Mouse (Mus musculus): ENCODE results near the gene 1500011B03Rik. TPM values are rescaled to one million over a fixed set of nuclear protein-coding genes. Genes with fewer than 3 reads are reported as not detected.
A peak's percentile ranks its signal among the peaks of the same experiment; 100 is the strongest.

The 1500011B03Rik gene
- polyA plus RNA-seq, 1 experiment from 2014 or later = 39.0 TPM

DNA sequence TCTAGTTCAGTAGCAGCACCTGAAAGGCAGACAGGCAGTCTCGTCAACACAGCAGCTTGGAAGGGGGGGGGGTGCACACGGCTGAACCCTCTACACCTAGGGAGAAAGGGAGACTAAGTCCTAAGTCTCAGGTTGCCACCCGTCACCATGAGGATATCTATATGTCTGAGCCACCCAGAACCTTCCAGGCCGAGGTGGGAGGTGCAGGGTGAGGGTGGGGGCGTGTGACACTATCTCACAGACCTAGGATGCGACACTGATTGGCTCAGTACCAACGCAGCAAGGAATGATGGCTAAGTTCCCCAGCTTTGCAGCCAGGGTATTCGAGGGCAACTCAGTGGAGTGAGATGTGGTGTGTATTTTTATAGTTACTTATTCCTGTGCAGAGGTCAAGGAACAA is 14.9 kb downstream of the 1500011B03Rik start:
- peaks cover 14% of the 10 kb centered on the region for H3K36me3 ChIP-seq
- ATAC-seq (replicated peaks; ENCODE audit: insufficient number of reproducible peaks, insufficient read depth, low FRiP score, low read depth) = no peak

DNA sequence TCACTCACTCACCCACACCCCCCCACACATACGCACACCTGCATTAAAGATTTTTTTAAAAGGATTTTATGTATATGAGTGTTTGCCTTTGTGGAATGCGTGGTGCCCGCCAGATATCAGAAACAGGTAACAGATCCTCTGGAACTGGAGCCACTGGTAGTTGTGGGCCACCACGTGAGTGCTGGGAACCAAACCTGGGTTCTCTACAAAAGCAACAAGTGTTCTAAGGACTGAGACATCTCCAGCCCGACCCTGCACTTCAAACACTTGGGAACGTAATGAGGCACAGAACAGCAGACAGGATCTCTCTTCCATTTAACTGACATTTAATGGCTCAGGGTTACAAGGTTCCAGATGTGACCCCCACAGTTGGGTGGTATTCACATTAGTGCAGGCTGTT is 15.4 kb downstream of the 1500011B03Rik start:
- no peak for ATAC-seq (replicated peaks; ENCODE audit: insufficient number of reproducible peaks, insufficient read depth, low FRiP score, low read depth)
- Histone ChIP-seq H3K9me3 (replicated peaks) (no peaks in the 10 kb centered on the region), H3K9ac (no peak overlapping the region), H3K4me1 (replicated peaks) (peaks cover 35% of the 10 kb centered on the region), H3K36me3 (peaks cover 16% of the 10 kb centered on the region), H3K4me3 (no peak overlapping the region), H3K27ac (peak overlapping the region; percentile 89), H3K4me2 (peak overlapping the region; percentile 47), H3K27me3 (no peaks in the 10 kb centered on the region)
- WGBS = 65% methylated on average over 6 of the region's 6 CpGs

More for the DNA sequence above, 14.9 kb downstream of the 1500011B03Rik start:
- 73% methylated on average over 8 of the region's 8 CpGs for WGBS
- H3K4me3 ChIP-seq = no peak overlapping the region
- no peak overlapping the region for H3K9ac ChIP-seq
- peak overlapping the region; percentile 89 for H3K27ac ChIP-seq
- peaks cover 35% of the 10 kb centered on the region for H3K4me1 ChIP-seq (replicated peaks)
- no peaks in the 10 kb centered on the region for H3K9me3 ChIP-seq (replicated peaks)
- H3K4me2 ChIP-seq = no peak overlapping the region
- no peaks in the 10 kb centered on the region for H3K27me3 ChIP-seq

DNA sequence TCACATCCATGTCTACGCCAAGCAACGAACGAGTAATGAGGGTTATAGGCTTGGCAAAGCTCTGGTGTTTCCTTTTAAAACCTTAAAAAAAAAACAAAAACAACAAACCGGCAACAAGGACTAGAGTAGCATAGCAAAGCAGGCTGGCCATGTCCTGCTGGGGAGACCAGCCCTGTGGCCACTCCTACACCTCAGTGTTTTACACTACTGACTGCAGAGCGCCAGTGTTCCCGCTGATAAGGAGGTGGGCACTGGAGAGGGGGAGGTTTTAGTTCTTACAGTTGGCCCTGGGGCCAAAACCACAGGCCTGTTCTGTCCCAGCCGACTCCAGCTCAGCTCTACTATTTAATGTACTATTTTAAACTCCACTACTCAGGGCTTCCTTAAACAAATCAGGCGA is 15.8 kb downstream of the 1500011B03Rik start:
- peak overlapping the region; percentile 89 for H3K27ac ChIP-seq
- H3K4me2 ChIP-seq = peak overlapping the region; percentile 47
- peaks cover 19% of the 10 kb centered on the region for H3K36me3 ChIP-seq
- H3K4me1 ChIP-seq (replicated peaks) = peaks cover 35% of the 10 kb centered on the region
- 0 out of 2 replicates have a peak overlapping the region, but pooled peaks have one; percentile 9 for H3K4me3 ChIP-seq
- no peaks in the 10 kb centered on the region for H3K9me3 ChIP-seq (replicated peaks)
- no peaks in the 10 kb centered on the region for H3K27me3 ChIP-seq
- WGBS = 15% methylated on average over 8 of the region's 8 CpGs
- H3K9ac ChIP-seq = 0 out of 2 replicates have a peak overlapping the region, but pooled peaks have one; percentile 7
- peak; percentile 82 for ATAC-seq (replicated peaks; ENCODE audit: insufficient number of reproducible peaks, insufficient read depth, low FRiP score, low read depth)

DNA sequence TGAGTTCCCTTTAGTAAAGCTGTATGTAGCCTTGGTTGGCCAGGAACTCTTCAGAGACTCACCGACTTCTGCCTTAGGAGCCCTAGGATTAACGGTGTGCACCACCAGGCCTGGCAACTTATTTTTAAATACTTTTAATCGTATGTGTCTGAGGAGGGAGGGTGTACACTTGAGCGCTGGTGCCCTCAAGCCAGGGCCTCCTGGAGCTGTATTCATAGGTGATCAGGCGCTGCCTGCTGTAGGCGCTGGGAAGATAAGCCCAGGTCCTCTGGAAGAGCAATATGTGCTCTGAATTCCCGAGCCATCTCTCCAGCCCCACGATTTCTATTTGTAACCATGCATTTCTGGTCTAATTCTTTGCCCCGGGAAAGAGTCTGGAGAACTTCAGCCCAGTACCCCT is 16.2 kb downstream of the 1500011B03Rik start:
- Histone ChIP-seq H3K36me3 (peaks cover 22% of the 10 kb centered on the region), H3K4me2 (peak overlapping the region; percentile 47), H3K9ac (0 out of 2 replicates have a peak overlapping the region, but pooled peaks have one; percentile 7), H3K27ac (peak overlapping the region; percentile 89), H3K9me3 (replicated peaks) (no peaks in the 10 kb centered on the region), H3K4me3 (0 out of 2 replicates have a peak overlapping the region, but pooled peaks have one; percentile 9), H3K27me3 (no peaks in the 10 kb centered on the region), H3K4me1 (replicated peaks) (peaks cover 35% of the 10 kb centered on the region)
- ATAC-seq (replicated peaks; ENCODE audit: insufficient number of reproducible peaks, insufficient read depth, low FRiP score, low read depth) = 0 out of 2 replicates have a peak, but pooled peaks have one; percentile 21
- 23% methylated on average over 9 of the region's 9 CpGs for WGBS

DNA sequence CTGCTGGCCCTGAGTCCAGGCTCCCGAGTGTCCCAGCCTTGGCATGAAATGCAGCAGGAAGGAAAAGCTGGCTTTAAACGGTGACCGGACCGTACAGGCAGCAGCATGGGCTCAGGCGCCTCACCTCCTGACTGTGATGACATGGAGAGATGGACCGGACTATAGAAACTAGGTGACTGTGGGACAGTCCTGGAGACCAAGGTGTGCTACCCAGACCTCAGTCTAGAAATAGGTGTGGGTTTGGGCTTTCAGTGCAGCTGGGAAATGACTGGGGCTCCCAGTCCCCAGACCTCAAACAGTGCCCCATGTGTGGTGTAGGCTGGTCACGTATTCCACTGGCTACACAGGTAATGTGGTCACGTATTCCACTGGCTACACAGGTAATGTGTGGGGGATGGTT is 16.6 kb downstream of the 1500011B03Rik start:
- no peak for ATAC-seq (replicated peaks; ENCODE audit: insufficient number of reproducible peaks, insufficient read depth, low FRiP score, low read depth)
- peak overlapping the region; percentile 89 for H3K27ac ChIP-seq
- H3K9me3 ChIP-seq (replicated peaks) = no peaks in the 10 kb centered on the region
- H3K27me3 ChIP-seq = no peaks in the 10 kb centered on the region
- peaks cover 35% of the 10 kb centered on the region for H3K4me1 ChIP-seq (replicated peaks)
- H3K9ac ChIP-seq = no peak overlapping the region
- WGBS = 70% methylated on average over 8 of the region's 8 CpGs
- peaks cover 22% of the 10 kb centered on the region for H3K36me3 ChIP-seq
- peak overlapping the region; percentile 47 for H3K4me2 ChIP-seq
- H3K4me3 ChIP-seq = no peak overlapping the region

DNA sequence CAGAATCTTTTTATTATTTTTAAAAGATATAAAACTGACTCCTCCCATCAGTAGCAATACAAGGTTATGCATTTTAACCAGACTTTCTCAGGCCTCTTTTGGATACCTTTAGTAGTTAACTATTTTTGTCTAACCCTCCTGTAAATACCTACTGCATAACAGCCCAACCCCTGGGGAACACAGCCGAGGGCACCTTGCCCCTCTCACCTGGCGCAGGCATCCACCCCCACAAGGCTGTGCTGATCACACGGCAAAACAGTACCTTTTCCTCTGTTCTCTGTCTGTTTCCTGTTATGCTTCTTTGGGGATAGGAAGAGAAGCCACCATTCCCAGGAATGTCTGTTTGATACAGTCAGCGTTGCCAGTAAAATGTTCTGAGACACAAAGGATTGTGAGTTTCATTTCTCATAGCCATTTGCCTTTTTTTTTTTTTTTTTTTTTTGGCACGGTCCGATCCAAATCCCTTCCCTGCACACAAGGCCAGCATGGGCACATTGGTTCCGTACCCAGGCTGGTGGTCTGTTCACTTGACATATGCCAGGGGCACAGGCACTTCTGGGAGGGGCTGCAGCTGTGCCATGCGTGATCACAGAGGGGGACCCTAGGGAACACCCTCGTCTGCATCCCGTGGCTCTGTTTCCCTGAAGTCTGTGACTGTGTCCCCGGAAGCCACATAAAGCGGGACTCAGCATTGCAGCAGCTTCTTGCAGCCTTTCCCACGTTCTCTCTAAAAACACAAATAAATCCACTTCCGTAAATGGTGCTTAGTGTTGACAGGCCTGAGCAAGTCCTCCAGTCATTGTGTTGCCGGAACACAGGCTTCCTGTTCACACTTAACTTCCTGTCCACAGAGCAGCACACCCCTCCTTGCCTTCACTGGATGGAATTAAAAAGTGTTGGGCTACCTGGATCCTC is 17.6 kb downstream of the 1500011B03Rik start:
- 0 out of 2 replicates have a peak, but pooled peaks have one; percentile 33 for ATAC-seq (replicated peaks; ENCODE audit: insufficient number of reproducible peaks, insufficient read depth, low FRiP score, low read depth)
- peak overlapping the region; percentile 89 for H3K27ac ChIP-seq
- no peak overlapping the region for H3K4me3 ChIP-seq
- peak overlapping the region; percentile 47; the same call in 1 of the 2 replicates for H3K4me2 ChIP-seq
- no peak overlapping the region for H3K9ac ChIP-seq
- peaks cover 24% of the 10 kb centered on the region for H3K36me3 ChIP-seq
- H3K9me3 ChIP-seq (replicated peaks) = no peaks in the 10 kb centered on the region
- H3K27me3 ChIP-seq = no peaks in the 10 kb centered on the region
- WGBS = 60% methylated on average over 15 of the region's 15 CpGs
- H3K4me1 ChIP-seq (replicated peaks) = peaks cover 35% of the 10 kb centered on the region

DNA sequence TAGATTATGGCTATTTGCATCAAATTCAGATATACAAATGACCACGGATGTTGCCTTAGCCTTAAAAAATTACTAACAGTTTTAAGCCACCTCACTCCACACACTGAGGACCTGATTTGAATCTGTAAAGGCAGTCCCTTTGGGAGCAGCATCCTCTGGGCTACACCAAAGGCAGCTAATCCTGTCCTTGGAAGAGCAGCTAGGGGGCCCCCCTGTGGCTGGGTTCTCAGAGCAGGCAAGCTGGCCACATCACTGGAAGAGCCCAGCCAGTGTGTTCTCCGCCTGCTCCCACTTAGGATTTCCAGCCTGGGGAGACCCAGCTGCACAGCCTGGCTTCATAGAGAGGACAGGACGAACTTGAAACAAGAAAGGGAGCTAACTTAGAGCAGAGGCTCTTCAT is 18.3 kb downstream of the 1500011B03Rik start:
- no peak for ATAC-seq (replicated peaks; ENCODE audit: insufficient number of reproducible peaks, insufficient read depth, low FRiP score, low read depth)
- Histone ChIP-seq H3K9me3 (replicated peaks) (no peaks in the 10 kb centered on the region), H3K36me3 (peaks cover 30% of the 10 kb centered on the region), H3K4me1 (replicated peaks) (peaks cover 35% of the 10 kb centered on the region), H3K27ac (peak overlapping the region; percentile 89; the same call in 1 of the 2 replicates), H3K4me2 (no peak overlapping the region), H3K9ac (no peak overlapping the region), H3K27me3 (no peaks in the 10 kb centered on the region), H3K4me3 (no peak overlapping the region)
- 49% methylated on average over 3 of the region's 3 CpGs for WGBS

DNA sequence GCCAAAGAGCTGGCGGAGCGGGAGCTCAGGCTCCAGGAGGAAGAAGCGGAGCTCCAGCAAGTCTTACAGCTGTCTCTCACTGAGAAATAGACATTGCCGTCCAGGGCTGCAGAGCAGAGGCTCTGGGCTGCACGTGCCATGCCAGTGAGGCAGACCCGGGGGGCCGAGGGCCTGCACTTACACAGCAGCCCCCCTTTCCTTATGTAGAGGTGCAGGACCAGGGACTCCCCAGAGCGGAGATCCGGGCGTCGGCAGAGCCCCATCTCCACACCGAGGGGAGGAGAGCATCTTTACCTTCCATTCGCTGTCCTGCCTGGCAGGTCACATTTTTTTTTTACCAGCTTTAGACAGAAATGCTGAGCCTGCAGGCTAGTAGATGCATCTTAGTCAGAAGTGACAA is 18.9 kb downstream of the 1500011B03Rik start:
- no peak overlapping the region for H3K9ac ChIP-seq
- H3K4me1 ChIP-seq (replicated peaks) = peaks cover 31% of the 10 kb centered on the region
- no peak for ATAC-seq (replicated peaks; ENCODE audit: insufficient number of reproducible peaks, insufficient read depth, low FRiP score, low read depth)
- H3K27ac ChIP-seq = no peak overlapping the region
- H3K4me2 ChIP-seq = no peak overlapping the region
- no peaks in the 10 kb centered on the region for H3K27me3 ChIP-seq
- peaks cover 33% of the 10 kb centered on the region for H3K36me3 ChIP-seq
- 90% methylated on average over 13 of the region's 13 CpGs for WGBS
- H3K4me3 ChIP-seq = no peak overlapping the region
- no peaks in the 10 kb centered on the region for H3K9me3 ChIP-seq (replicated peaks)

DNA sequence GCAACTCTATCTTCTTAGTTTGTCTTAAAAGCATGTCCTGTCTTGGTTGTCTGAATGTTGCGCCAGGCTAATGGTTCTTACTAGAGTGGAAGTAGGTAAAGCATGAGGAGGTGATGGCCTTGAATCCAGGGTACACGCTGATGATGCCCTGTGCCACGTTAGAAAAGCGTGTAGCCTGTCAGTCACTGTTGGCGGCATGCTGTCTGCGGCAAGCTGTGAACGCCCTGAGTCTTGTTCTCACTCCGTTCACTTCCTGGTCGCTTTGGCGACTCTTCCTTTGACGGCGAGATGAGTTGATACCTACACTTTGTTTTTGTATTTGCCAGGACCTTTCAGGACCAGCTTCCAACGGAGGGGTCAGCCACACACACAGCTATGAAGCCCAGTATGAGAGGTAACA is 20.0 kb downstream of the 1500011B03Rik start:
- no peaks in the 10 kb centered on the region for H3K9me3 ChIP-seq (replicated peaks)
- peaks cover 29% of the 10 kb centered on the region for H3K4me1 ChIP-seq (replicated peaks)
- no peak overlapping the region for H3K9ac ChIP-seq
- WGBS = 83% methylated on average over 13 of the region's 13 CpGs
- no peak overlapping the region for H3K4me3 ChIP-seq
- H3K36me3 ChIP-seq = peaks cover 33% of the 10 kb centered on the region
- no peak for ATAC-seq (replicated peaks; ENCODE audit: insufficient number of reproducible peaks, insufficient read depth, low FRiP score, low read depth)
- no peak overlapping the region for H3K4me2 ChIP-seq
- H3K27me3 ChIP-seq = no peaks in the 10 kb centered on the region
- H3K27ac ChIP-seq = no peak overlapping the region

DNA sequence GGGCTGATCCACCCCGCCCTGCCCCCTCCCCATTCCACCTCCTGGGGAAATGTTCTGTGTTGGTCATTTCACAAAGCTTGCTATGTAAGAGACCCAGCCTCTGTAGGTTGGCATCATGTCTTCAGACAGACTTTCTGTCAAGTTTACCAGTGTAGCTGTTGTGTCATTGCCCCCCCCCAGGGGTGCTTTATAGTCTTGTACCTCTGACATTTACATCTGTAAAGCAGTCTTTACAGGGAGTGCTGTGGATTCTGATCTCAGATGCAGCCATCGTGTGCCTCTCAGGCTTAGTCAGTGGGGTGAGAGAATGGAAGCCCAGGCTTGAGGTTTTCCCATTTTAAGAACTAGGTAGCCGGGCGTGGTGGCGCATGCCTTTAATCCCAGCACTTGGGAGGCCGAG is 21.4 kb downstream of the 1500011B03Rik start:
- H3K27ac ChIP-seq = no peak overlapping the region
- H3K9ac ChIP-seq = no peak overlapping the region
- ATAC-seq (replicated peaks; ENCODE audit: insufficient number of reproducible peaks, insufficient read depth, low FRiP score, low read depth) = no peak

DNA sequence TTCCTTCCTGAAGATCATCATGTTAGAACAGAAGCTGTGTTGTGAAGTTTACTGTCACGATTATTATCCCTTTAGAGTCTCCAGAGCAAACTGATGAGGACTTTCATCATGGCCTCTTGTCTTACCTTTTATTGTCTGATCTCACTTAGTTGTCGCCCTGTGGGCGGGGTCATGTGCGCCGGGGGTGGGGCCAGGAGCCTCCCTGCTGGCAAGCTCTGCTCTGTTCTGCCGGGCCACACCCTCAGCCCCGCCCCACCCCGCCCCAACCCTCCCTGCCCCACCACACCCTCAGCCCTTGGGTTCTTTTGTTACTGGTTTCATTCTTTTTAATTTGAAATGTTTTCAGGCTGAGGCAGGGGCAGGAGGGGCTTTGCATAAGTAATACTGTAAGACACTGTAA is 22.2 kb downstream of the 1500011B03Rik start:
- Histone ChIP-seq H3K9ac (no peak overlapping the region), H3K27me3 (no peaks in the 10 kb centered on the region)
- 37% methylated on average over 8 of the region's 8 CpGs for WGBS

More for the DNA sequence above, 21.4 kb downstream of the 1500011B03Rik start:
- Histone ChIP-seq H3K4me2 (no peak overlapping the region), H3K9me3 (replicated peaks) (no peaks in the 10 kb centered on the region), H3K36me3 (peaks cover 33% of the 10 kb centered on the region), H3K27me3 (no peaks in the 10 kb centered on the region), H3K4me3 (no peak overlapping the region), H3K4me1 (replicated peaks) (peaks cover 15% of the 10 kb centered on the region)
- 90% methylated on average over 6 of the region's 6 CpGs for WGBS

More for the DNA sequence above, 22.2 kb downstream of the 1500011B03Rik start:
- H3K36me3 ChIP-seq = peaks cover 33% of the 10 kb centered on the region
- no peak overlapping the region for H3K4me2 ChIP-seq
- no peak overlapping the region for H3K27ac ChIP-seq
- H3K4me3 ChIP-seq = no peak overlapping the region
- H3K9me3 ChIP-seq (replicated peaks) = no peaks in the 10 kb centered on the region
- no peak for ATAC-seq (replicated peaks; ENCODE audit: insufficient number of reproducible peaks, insufficient read depth, low FRiP score, low read depth)
- peaks cover 14% of the 10 kb centered on the region for H3K4me1 ChIP-seq (replicated peaks)
